Comparison of ENCODE assay signal across 14 mouse cellular contexts in the genomic region with DNA sequence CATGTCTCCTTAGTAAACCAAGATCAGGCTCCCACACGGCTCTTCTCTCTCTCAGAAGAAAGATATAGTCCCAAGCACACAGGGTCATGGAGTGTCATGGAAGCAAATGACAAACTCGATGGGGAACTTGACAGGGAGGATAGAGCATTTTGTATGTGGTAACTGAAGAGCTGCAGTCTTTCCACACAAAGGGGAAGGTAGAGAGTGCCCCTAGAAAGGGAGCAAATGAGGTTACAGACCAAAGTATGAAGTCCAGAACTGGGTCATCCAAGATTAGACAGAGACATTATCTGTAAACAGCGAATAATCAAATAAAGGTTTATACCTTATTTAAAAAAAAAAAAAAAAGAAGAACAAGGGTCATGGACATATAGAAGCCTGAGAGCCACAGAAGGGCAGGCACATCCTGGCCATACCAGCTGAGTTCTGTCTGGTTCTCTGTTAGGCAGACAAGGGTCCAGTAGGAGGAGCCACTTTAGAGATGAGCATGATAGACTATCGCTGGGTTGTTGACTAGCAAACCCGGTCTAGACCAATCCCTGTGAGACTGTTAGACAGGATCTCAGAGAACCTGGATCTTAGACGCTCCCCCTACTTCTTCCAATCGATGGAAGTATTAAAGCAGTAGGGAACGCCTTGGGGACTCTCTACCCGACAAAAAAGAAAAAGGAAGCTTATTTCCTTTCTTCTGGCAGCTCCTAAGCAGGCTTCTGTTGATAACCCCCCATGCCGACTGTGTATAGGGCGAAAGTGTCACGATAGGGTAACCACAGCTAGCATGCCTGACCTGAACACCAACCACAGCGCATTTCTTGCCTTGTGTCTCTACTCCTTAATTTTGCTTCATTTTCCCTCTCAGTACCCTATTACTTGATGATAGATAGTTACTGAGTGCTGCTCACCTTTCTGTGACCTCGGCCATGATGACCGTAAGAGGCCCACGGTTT. TPM values are rescaled to one million over a fixed set of nuclear protein-coding genes. Genes with fewer than 3 reads are reported as not detected.
"Had no signal": no experiment of that assay in that cellular context is flagged by ENCODE, and none has a peak within 500 bp of the region (broad histone marks: within the 10 kb centered on the region; RNA-seq: fewer than 3 reads in every experiment).

No protein-coding gene starts in this region.

- H3K4me2 ChIP-seq: limb, embryonic 12.5 days; liver, embryonic 13.5 days; midbrain, embryonic 12.5 days; neural tube, embryonic 13.5 days had no signal

- H3K9ac ChIP-seq: limb, embryonic 12.5 days; liver, embryonic 13.5 days; midbrain, embryonic 12.5 days; neural tube, embryonic 13.5 days had no signal

- H3K27me3 ChIP-seq: limb, embryonic 12.5 days; liver, embryonic 13.5 days; midbrain, embryonic 12.5 days; neural tube, embryonic 13.5 days had no signal

- H3K27ac ChIP-seq: kidney, postnatal 0 days; layer of hippocampus, adult 2 months; limb, embryonic 12.5 days; liver, embryonic 13.5 days; midbrain, embryonic 12.5 days; neural tube, embryonic 13.5 days; stomach, postnatal 0 days had no signal

- H3K36me3 ChIP-seq: limb, embryonic 12.5 days; liver, embryonic 13.5 days; midbrain, embryonic 12.5 days; neural tube, embryonic 13.5 days had no signal

- H3K4me3 ChIP-seq: layer of hippocampus, adult 2 months; limb, embryonic 12.5 days; liver, embryonic 13.5 days; midbrain, embryonic 12.5 days; neural tube, embryonic 13.5 days had no signal

- H3K4me1 ChIP-seq: limb, embryonic 12.5 days; liver, embryonic 13.5 days; midbrain, embryonic 12.5 days; neural tube, embryonic 13.5 days had no signal

- DNase-seq: kidney, adult 11 months; kidney, adult 9 months; kidney, postnatal 36 days; liver, embryonic 13.5 days; lung, adult 18-20 months; right cerebral cortex, postnatal 14 days; thymus, postnatal 14 days had no signal

- H3K9me3 ChIP-seq: limb, embryonic 12.5 days; liver, embryonic 13.5 days; midbrain, embryonic 12.5 days; neural tube, embryonic 13.5 days had no signal

- ATAC-seq: midbrain, embryonic 16.5 days had no signal

RNA-seq across cellular contexts. Expression of a gene that starts 11.5 kb away (rescaled TPM):
- polyA plus RNA-seq: neural tube, embryonic 13.5 days had no signal
